Mouse (Mus musculus) adrenal gland, adult 18-20 months (tissue): ENCODE data around the gene Pla2g15. TPM values are rescaled to one million over a fixed set of nuclear protein-coding genes. Genes with fewer than 3 reads are reported as not detected.
A peak's percentile ranks its signal among the peaks of the same experiment; 100 is the strongest.

Experiments used
- DNase-seq, 2 experiments: peaks; one replicate each; pipeline ENCODE4 v3.0.0; 2021 to 2022; ENCODE audit warnings: low spot score in 2 of 2
- long read RNA-seq, 2 experiments: library from polyadenylated mRNA; stranded (forward); transcript quantifications; one replicate each; pipeline ENCODE4 v2.0.0; 2021
- total RNA-seq, 2 experiments: library from RNA; stranded (reverse); gene quantifications; 1 replicate in 1 of 2; 2 replicates in 1 of 2; pipeline ENCODE4 v1.2.3; 2021

Gene Pla2g15
- total RNA-seq, result 10 to 100 TPM; 19.8 to 28.8 TPM
- long read RNA-seq, experiment 1, transcript Pla2g15-201 (6 exons, 2,706 nt), result major isoform, 25 of 30 reads
- long read RNA-seq, experiment 1, partial matches to known transcripts, result 1 of 30 reads
- long read RNA-seq, experiment 1, other reads (novel, unspliced or antisense), result 3 of 30 reads
- long read RNA-seq, experiment 2, transcript Pla2g15-204 (6 exons, 2,578 nt), result minor isoform, 7 of 173 reads
- long read RNA-seq, experiment 2, transcript Pla2g15-201 (6 exons, 2,706 nt), result major isoform, 149 of 173 reads
- long read RNA-seq, experiment 2, partial matches to known transcripts, result 15 of 173 reads
- long read RNA-seq, experiment 2, other reads (novel, unspliced or antisense), result 2 of 173 reads

DNA sequence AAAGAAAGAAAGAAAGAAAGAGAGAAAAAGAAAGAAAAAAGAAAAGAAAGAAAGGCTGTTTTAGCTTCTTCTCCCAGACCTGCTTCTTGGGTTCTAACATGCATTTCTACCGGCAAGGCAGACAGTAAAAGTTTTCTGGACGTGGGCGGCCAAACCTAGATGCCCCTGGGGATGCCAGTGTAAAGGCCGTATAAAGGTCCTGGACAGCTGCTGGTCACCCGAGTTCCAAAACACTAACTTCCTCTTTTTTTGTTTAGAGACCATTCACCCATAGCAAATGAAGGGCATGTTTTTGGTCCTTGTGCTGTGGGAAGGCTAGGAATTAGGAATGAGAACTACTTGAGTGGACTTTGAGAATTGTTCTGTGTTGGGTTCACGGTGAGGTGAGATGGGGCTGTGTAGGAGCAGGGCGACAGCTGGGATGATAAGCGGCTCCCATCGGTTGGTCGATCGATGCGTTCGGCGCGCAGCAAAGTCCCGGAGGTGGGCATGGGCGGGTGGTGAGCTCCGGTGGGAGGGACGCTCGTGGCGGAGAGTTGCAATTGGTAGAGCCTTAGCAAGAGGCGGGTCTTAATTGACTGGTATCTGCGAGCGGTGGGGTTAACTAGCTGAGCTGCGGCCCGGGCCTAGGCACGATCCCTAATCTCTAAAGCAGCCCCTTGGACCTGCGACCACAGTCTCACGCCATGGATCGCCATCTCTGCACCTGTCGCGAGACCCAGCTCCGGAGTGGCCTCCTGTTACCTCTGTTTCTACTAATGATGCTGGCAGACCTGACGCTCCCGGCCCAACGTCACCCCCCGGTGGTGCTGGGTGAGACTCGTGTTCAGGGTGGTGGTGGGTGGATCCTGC lies at the start of gene Pla2g15:
Gene Pla2g15 (plus strand): TSS at position 599 of the 852 bp plus-strand sequence.
- peak; percentile 83 to 84 for DNase-seq

DNA sequence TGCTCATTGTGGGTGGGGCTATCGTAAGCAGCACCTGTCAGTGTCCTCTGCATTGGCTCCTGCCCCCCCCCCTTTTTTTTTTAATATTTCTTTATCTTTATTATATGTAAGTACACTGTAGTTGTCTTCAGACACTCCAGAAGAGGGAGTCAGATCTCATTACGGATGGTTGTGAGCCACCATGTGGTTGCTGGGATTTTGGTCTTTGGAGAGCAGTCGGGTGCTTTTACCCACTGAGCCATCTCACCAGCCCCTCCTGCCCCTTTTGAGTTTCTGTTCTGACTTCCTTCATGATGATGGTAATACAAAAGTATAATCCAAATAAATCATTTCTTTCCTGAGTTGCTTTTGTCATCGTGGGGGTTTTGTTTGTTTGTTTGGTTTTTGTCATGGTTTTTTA lies 47.9 kb upstream of the Pla2g15 start:
- DNase-seq, result no peak

- DNase-seq, result no peak
Observed at GRCm38 (mm10) chr8:106103888-106104287, 46.3 kb upstream of the Pla2g15 start.

DNA sequence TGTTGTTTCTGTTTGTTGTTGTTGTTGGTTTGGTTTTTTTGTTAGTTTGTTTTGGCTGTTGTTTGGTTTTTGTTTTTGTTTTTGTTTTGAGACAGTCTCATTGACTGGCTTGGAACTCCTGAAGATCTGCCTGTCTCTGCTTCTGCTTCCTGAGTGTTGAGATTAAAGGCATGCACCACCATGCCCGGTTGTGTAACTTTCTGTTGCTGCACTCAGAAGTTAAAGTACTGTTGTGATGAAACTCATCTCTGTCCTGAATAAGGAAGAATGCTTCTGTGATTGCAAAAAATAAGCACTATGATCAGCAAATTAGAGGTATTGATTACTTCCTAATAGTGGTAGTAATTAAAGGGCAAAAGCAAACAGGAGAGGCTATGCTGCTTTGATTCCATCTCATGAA lies 44.0 kb upstream of the Pla2g15 start:
- DNase-seq, result no peak

- peak; percentile 9 to 42 for DNase-seq
Observed at GRCm38 (mm10) chr8:106108080-106108479, 42.1 kb upstream of the Pla2g15 start.

DNA sequence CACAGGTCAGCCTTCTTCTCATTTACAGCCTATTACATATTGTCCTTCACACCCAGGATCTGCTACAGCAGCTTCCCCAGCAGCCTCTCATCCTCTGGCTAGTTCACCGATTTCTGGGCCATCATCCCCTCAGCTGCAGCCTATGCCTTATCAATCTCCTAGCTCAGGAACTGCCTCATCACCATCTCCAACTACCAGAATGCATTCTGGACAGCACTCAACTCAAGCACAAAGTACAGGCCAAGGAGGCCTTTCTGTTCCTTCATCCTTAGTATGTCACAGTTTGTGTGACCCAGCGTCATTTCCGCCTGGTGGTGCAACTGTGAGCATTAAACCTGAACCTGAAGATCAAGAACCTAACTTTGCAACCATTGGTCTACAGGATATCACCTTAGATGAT lies 41.5 kb upstream of the Pla2g15 start:
- peak in 1 of 2 experiments; percentile 14 for DNase-seq

GRCm38 (mm10) chr8:106112041-106112440 lies 38.2 kb upstream of the Pla2g15 start:
- no peak for DNase-seq

GRCm38 (mm10) chr8:106112514-106112913 lies 37.7 kb upstream of the Pla2g15 start:
- DNase-seq, result no peak

- peak in 1 of 2 experiments; percentile 12 for DNase-seq
Observed at GRCm38 (mm10) chr8:106115897-106116296, 34.3 kb upstream of the Pla2g15 start.

DNA sequence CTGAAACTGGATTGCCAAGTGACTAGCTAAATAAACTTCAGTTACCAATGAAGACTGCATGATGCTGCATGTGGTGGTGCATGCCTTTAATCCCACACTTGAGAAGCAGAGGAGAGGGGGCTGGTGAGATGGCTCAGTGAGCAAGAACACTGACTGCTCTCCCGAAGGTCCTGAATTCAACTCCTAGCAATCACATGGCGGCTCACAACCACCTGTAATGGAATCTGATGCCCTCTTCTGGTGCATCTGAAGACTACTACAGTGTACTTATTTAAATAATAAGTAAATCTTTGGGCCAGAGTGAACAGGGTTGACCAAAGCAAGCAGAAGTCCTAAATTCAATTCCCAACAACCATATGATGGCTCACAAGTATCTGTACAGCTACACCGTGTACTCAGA lies 26.8 kb upstream of the Pla2g15 start:
- no peak for DNase-seq

DNA sequence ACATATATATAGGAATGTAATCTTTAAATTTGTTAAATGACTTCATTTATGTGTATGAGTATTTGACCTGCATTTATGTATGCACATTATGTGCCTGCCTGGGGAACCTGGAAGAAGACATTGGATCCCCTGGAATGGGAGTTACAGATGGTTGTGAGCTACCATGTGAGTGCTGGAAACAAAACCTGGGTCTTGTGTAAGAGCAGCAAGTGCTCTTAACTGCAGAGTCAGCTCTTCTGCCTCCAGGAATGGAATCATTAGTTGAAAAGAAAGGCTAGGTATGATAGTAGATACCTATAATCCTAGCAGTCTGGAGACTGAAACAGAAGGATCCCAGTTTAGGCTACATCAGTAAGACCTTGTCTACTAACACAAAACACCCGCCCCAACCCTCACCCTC lies 24.1 kb upstream of the Pla2g15 start:
- DNase-seq, result no peak

GRCm38 (mm10) chr8:106127054-106127453 lies 23.1 kb upstream of the Pla2g15 start:
- no peak for DNase-seq

GRCm38 (mm10) chr8:106127882-106128410 lies 22.3 kb upstream of the Pla2g15 start:
- DNase-seq, result no peak

GRCm38 (mm10) chr8:106129232-106129930 lies 20.8 kb upstream of the Pla2g15 start:
- DNase-seq, result no peak

DNA sequence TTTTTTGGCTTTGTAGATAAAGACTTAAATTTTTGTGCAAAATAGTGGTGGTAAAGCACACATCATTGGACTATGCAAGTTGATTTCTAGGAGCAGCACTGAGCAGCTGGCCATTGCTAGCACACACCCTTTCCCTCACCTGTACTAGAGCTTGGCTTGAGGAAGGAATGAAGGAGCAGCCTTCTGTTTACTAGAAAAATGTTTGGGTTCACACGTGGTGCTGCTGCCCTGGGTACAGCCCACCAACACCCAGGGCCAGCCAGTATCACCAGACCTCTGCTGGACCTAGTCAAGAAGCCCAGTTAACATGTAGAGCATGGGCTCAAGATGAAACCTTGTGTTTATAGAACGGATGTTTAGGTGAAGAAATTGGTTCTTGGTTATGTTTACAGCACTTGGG lies 20.2 kb upstream of the Pla2g15 start:
- DNase-seq, result no peak

GRCm38 (mm10) chr8:106130505-106130904 lies 19.7 kb upstream of the Pla2g15 start:
- no peak for DNase-seq

DNA sequence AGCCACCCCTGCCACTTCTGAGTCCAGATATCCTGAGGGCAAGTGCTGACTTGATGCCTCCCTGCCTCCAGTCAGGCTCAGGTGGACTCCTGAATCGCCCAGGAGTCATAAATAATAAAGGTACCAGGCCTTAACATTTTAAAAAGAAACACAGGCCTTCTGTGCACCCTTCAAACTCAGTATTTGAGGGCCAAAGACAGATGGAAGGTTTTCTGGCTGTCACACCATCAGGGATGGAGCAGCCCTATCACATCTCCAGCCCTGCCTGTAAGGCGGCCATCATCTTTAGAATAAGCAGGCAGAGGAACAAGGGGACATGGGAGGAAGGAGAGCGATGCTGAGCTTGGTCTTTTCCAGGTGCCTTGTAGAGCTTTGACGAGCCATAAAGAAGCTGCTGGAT lies 19.2 kb upstream of the Pla2g15 start:
- DNase-seq, result no peak

GRCm38 (mm10) chr8:106131488-106132222 lies 18.5 kb upstream of the Pla2g15 start:
- no peak for DNase-seq

- no peak for DNase-seq
Observed at GRCm38 (mm10) chr8:106132356-106132755, 17.8 kb upstream of the Pla2g15 start.

DNA sequence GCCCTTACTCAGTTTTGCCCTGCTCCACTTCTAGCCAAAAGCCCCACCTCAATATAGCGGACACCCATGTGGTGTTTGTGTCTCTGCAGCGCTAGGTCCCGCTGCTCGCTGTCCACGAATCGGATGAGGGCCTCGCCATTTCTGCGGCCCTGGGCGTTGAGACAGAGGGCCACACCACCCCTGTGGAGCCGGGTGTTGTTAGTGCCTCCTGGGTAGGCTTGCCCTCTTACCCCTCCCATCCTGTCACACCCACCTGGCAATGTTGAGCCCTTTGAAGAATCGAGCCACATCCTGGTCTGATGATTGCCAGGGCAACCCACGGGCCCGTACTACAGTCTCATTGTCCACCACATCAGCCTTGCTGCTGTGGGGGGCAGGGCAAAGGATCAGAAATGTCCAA lies 16.7 kb upstream of the Pla2g15 start:
- DNase-seq, result no peak

DNA sequence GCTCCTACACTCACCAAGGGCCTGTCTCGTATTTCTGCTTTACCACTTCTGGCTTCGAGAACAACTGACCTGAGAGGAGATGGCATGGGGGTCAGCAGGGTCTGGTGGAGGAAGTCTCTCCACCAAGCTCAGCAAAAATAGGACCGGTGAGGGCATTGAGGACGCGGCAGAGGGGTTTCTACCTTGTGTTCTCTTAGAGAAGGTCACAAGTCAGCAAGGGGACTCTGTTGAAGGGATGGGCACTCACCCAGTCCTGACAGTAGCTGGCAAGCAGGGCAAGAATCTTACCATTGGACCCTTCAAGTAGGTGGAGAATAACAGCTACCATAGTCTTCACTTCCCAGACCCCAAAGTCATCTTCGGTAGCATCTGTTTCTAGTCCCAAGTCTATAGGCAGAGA lies 16.3 kb upstream of the Pla2g15 start:
- DNase-seq, result no peak
